ENCODE assay signal across 8 mouse cellular contexts in genomic region chr14:54883154-54884021, GRCm38 (mm10). TPM values are rescaled to one million over a fixed set of nuclear protein-coding genes. Genes with fewer than 3 reads are reported as not detected.
DNase-seq lines count a peak whose midpoint lies in the region; ATAC-seq lines count a peak whose summit lies in the region.

Bcl2l2 (plus strand) TSS chr14:54883377.
Gm20521 (plus strand) TSS chr14:54883441.

- no peaks in the 10 kb centered on the region for H3K9me3 ChIP-seq in hindbrain, embryonic 12.5 days (replicated peaks)

- H3K27ac ChIP-seq in hindbrain, embryonic 12.5 days: peak within 1 kb of the TSS; percentile 91

- peak within 1 kb of the TSS; percentile 85 for H3K9ac ChIP-seq in hindbrain, embryonic 12.5 days

- WGBS in hindbrain, embryonic 12.5 days: under 1% methylated on average over 27 of the region's 27 CpGs

- peaks cover 4% of the 10 kb centered on the region; the same call in 1 of the 2 replicates for H3K36me3 ChIP-seq in hindbrain, embryonic 12.5 days

- H3K4me3 ChIP-seq in hindbrain, embryonic 12.5 days: peak within 1 kb of the TSS; percentile 62

- peak; percentile 90 for ATAC-seq in hindbrain, embryonic 12.5 days (ENCODE audit: low FRiP score)

- peak; percentile 91 for DNase-seq in R1 (ENCODE audit: low read depth, low spot score)
- peak; percentile 85 to 95 for DNase-seq in cerebellum, postnatal 25 days
- peak; percentile 39 to 45 for DNase-seq in frontal cortex, postnatal 25 days (ENCODE audit: low spot score in 2 of 2)
- peak; percentile 44 to 60 for DNase-seq in layer of hippocampus, postnatal 25 days (ENCODE audit: extremely low spot score in 1 of 2, low spot score in 1 of 2)
- DNase-seq in lung, postnatal 25 days (ENCODE audit: low spot score): peak; percentile 82
- DNase-seq in retina, embryonic 14.5 days (ENCODE audit: low spot score): peak; percentile 88
- peak; percentile 86 for DNase-seq in urinary bladder, postnatal 14 days (ENCODE audit: low spot score)

- peak within 1 kb of the TSS; percentile 63 for H3K4me2 ChIP-seq in hindbrain, embryonic 12.5 days (replicated peaks)

- H3K4me1 ChIP-seq in hindbrain, embryonic 12.5 days: peaks cover 23% of the 10 kb centered on the region

- H3K27me3 ChIP-seq in hindbrain, embryonic 12.5 days: peaks cover 3% of the 10 kb centered on the region; the same call in 1 of the 2 replicates

RNA-seq across cellular contexts. Expression of gene Bcl2l2, which starts in this region (rescaled TPM):
- 3.6 and 3.7 TPM in 2 replicates for polyA plus RNA-seq in hindbrain, embryonic 12.5 days (2016; fragmentation: Nextera tagmentation; extraction: Ambion mirVana)
- 100 to 1,000 TPM; 108 to 117 TPM for total RNA-seq in layer of hippocampus, postnatal 25 days (2021)

RNA-seq across cellular contexts. Expression of gene Gm20521, which starts in this region (rescaled TPM):
- 0.32 TPM in 1 of 2 replicates, not detected in the other for polyA plus RNA-seq in hindbrain, embryonic 12.5 days (2016; fragmentation: Nextera tagmentation; extraction: Ambion mirVana)
- total RNA-seq in layer of hippocampus, postnatal 25 days (2021): 10 to 100 TPM in 1 of 2 experiments, 1 to 10 TPM in 1; 3.1 to 13.8 TPM

Comparison
In these comparisons a context has a peak if more than half of its experiments do, and no peak if none do; other contexts are left out.
1. Peak in every context shown above with its lines: DNase-seq, ATAC-seq, H3K4me3 ChIP-seq and H3K27ac ChIP-seq.